Mouse (Mus musculus) ES-Bruce4 (cell line): Measurements from ENCODE around the gene Cnfn. TPM values are rescaled to one million over a fixed set of nuclear protein-coding genes. Genes with fewer than 3 reads are reported as not detected.
"Not testable (repeated sequence)": the region's sequence is repeated elsewhere in the genome, so short reads cannot be mapped to it uniquely, and the experiment has no call there.

Source experiments
- H3K27ac ChIP-seq: 2 replicates; pipeline ENCODE4 v1.5.1; 2012; ENCODE audit warnings: low read length, inconsistent platforms; ENCODE audit not compliant: insufficient read depth
- H3K27me3 ChIP-seq: 2 replicates; pipeline ENCODE4 v1.6.1; 2012; ENCODE audit warnings: mild to moderate bottlenecking, low read length, inconsistent platforms; ENCODE audit not compliant: control insufficient read depth, poor library complexity, insufficient read depth, severe bottlenecking
- H3K36me3 ChIP-seq: 2 replicates; pipeline ENCODE4 v1.6.1; 2012; ENCODE audit warnings: inconsistent platforms, mild to moderate bottlenecking, low read length, moderate library complexity; ENCODE audit not compliant: control insufficient read depth, poor library complexity, insufficient read depth, severe bottlenecking
- H3K4me1 ChIP-seq: one replicate; pipeline ENCODE4 v1.8.1; 2011; ENCODE audit warnings: low read length; ENCODE audit not compliant: control insufficient read depth, insufficient read depth
- H3K4me3 ChIP-seq: 2 replicates; pipeline ENCODE4 v1.5.1; 2011; ENCODE audit warnings: low read depth, mild to moderate bottlenecking, low read length
- H3K9ac ChIP-seq: 2 replicates; pipeline ENCODE4 v1.6.1; 2012; ENCODE audit warnings: low read depth, mild to moderate bottlenecking, inconsistent platforms; ENCODE audit not compliant: poor library complexity, severe bottlenecking
- H3K9me3 ChIP-seq: replicated peaks from 2 replicates; pipeline ENCODE4 v1.6.1; 2012; ENCODE audit warnings: mild to moderate bottlenecking, low read length, inconsistent platforms; ENCODE audit not compliant: control insufficient read depth, poor library complexity, insufficient read depth, severe bottlenecking
- CTCF ChIP-seq: IDR thresholded peaks from one replicate; pipeline ENCODE4 v1.8.1; 2011; ENCODE audit warnings: low read depth, low read length
- EP300 ChIP-seq: IDR thresholded peaks from 2 replicates; pipeline ENCODE4 v1.6.1; 2011; ENCODE audit warnings: low read depth, low read length; ENCODE audit not compliant: insufficient read depth
- POLR2A ChIP-seq: IDR thresholded peaks from one replicate; pipeline ENCODE4 v1.8.1; 2011; ENCODE audit warnings: low read length; ENCODE audit not compliant: insufficient read depth
- polyA plus RNA-seq: library from polyadenylated mRNA; stranded (reverse); fragments of >200 nt; gene quantifications from 2 replicates; pipeline ENCODE4 v1.2.4, GENCODE M21; 2011; ENCODE audit warnings: low read depth; ENCODE audit not compliant: missing spikeins, insufficient read depth, insufficient read length

The Cnfn gene
- polyA plus RNA-seq, 1 experiment = not detected

- no peaks in the 10 kb centered on the region for H3K27me3 ChIP-seq
- H3K36me3 ChIP-seq = no peaks in the 10 kb centered on the region
- no peaks in the 10 kb centered on the region for H3K9me3 ChIP-seq
- H3K27ac ChIP-seq = no peak overlapping the region
- H3K9ac ChIP-seq = no peak overlapping the region
- H3K4me1 ChIP-seq = no peaks in the 10 kb centered on the region
- no peak overlapping the region for H3K4me3 ChIP-seq
- TF ChIP-seq POLR2A (no peak), CTCF (no peak), EP300 (no peak)
Measured at GRCm38 (mm10) chr7:25339329-25339728, 30.2 kb downstream of the Cnfn start.

GRCm38 (mm10) chr7:25334472-25334871 is 35.1 kb downstream of the Cnfn start:
- H3K4me3 ChIP-seq = no peak overlapping the region

GRCm38 (mm10) chr7:25333596-25334307 is 35.8 kb downstream of the Cnfn start:
- no peaks in the 10 kb centered on the region for H3K4me1 ChIP-seq
- H3K4me3 ChIP-seq = no peak overlapping the region
- H3K27ac ChIP-seq = no peak overlapping the region
- TF ChIP-seq CTCF (peak; percentile 97), POLR2A (no peak), EP300 (0 out of 2 replicates have a peak, but pooled peaks have one; percentile 9)
- H3K9me3 ChIP-seq = no peaks in the 10 kb centered on the region
- no peak overlapping the region for H3K9ac ChIP-seq
- no peaks in the 10 kb centered on the region for H3K27me3 ChIP-seq
- H3K36me3 ChIP-seq = no peaks in the 10 kb centered on the region

More at GRCm38 (mm10) chr7:25334472-25334871, 35.1 kb downstream of the Cnfn start:
- Histone ChIP-seq H3K27me3 (no peaks in the 10 kb centered on the region), H3K4me1 (no peaks in the 10 kb centered on the region), H3K27ac (no peak overlapping the region), H3K36me3 (no peaks in the 10 kb centered on the region), H3K9me3 (no peaks in the 10 kb centered on the region), H3K9ac (no peak overlapping the region)
- TF ChIP-seq CTCF = no peak
- TF ChIP-seq EP300 = no peak
- no peak for TF ChIP-seq POLR2A

- H3K27me3 ChIP-seq = no peaks in the 10 kb centered on the region
- peaks cover 3% of the 10 kb centered on the region for H3K4me1 ChIP-seq
- H3K27ac ChIP-seq = no peak overlapping the region
- H3K36me3 ChIP-seq = no peaks in the 10 kb centered on the region
- no peak for TF ChIP-seq CTCF
- TF ChIP-seq POLR2A = no peak
- no peak for TF ChIP-seq EP300
- H3K9ac ChIP-seq = no peak overlapping the region
- H3K4me3 ChIP-seq = no peak overlapping the region
- no peaks in the 10 kb centered on the region for H3K9me3 ChIP-seq
Measured at GRCm38 (mm10) chr7:25326233-25326632, 43.3 kb downstream of the Cnfn start.

- H3K4me1 ChIP-seq, H3K36me3 ChIP-seq, H3K4me3 ChIP-seq, H3K27ac ChIP-seq, H3K27me3 ChIP-seq, H3K9me3 ChIP-seq, H3K9ac ChIP-seq: not testable (repeated sequence)
Measured at GRCm38 (mm10) chr7:25325431-25325830, 44.1 kb downstream of the Cnfn start.

- no peak overlapping the region for H3K9ac ChIP-seq
- H3K4me3 ChIP-seq = no peak overlapping the region
- peak overlapping the region; percentile 4; the same call in 1 of the 2 replicates for H3K27ac ChIP-seq
- H3K36me3 ChIP-seq = no peaks in the 10 kb centered on the region
- H3K9me3 ChIP-seq = no peaks in the 10 kb centered on the region
- TF ChIP-seq EP300 (no peak), CTCF (no peak), POLR2A (no peak)
- no peaks in the 10 kb centered on the region for H3K27me3 ChIP-seq
- peaks cover 3% of the 10 kb centered on the region for H3K4me1 ChIP-seq
Measured at GRCm38 (mm10) chr7:25323219-25323618, 46.3 kb downstream of the Cnfn start.
